Mouse (Mus musculus) left cerebral cortex, adult 11 months (tissue): Measurements from ENCODE around the gene Sf3b6.

Source experiments
- DNase-seq: peaks from one replicate; pipeline ENCODE4 v3.0.0; 2022; ENCODE audit warnings: low spot score

Sf3b6 gene

DNA sequence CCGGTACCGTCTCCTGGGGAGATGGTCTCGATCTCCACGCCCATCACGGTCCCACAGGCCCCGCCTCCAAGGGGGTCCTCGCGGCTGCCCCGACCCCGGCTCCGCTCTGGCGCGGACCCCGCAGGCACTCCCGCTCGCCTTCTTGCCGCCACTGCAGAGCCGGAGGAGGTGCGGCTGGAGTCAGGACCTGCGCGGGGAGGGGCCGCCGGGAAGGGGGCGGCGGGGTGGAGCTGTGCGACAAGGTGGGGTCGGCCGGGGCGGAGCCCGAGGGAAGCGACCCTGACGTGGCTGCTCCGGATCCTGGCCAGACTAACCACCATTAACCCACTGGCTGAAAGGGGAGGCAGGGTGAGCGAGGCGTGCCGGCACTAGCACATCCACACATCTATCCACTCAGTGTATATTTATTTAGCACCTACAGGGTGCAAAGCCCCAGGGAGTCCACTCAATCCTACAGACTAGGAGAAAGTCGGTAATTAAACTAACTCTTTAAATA, 24.1 kb downstream of the Sf3b6 start, which contains the start of gene Fkbp1b:
TSS of gene Fkbp1b (minus strand) at position 200 of the 496 bp plus-strand sequence.
- DNase-seq: no peak

GRCm38 (mm10) chr12:4842456-4842855, 25.1 kb downstream of the Sf3b6 start:
- DNase-seq: no peak

DNA sequence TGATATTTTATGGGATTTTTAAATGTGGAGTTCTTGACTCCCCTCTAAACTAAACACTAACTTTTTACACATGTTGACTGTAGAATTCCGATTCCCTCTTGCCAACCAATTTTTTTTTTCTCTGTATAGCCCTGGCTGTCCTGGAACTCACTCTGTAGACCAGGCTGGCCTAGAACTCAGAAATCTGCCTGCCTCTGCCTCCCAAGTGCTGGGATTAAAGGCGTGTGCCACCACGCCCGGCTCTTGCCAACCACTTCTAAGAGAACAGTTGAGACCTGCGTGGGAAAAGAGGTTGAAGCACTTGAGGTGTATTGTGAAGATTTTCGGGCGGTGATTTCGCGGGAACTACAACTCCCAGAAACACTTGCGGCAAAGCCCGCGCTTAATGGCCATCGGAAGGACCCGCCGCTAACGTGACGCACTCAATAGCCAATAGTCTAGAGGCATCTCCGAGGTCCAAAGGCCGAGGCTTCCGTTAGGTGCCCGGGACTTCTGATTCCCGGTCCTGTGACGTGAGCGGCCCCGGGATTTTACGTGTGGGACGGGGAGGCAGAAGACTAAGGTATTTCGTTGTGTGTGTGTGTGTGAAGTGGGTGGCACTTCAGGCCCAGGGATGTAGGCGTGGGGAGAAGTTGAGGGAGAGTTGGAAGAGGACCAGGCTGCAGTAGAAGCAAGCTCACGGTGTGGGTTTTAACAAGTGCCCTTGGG, 25.7 kb downstream of the Sf3b6 start, which contains the start of gene Wdcp:
TSS of gene Wdcp (plus strand) at position 414 of the 708 bp plus-strand sequence.
- DNase-seq: peak; percentile 87

DNA sequence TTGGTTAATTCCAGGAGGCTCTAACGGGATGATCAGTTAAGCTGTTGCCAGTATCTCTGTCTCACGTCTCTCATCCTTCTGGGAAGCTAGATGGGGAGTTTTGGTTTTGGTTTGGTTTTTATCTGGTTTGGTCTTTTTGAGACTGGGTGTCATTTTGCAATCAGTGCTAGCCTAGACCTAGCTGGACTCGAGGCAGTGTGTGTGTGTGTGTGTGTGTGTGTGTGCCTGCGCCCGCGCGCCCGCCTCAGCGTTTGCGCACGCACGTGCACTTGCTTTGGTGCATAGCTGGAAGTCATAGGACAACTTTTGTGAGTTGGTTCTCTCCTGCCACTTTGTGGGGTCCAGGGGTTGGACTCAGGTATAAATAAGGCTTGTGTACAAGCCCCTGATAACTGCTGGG, 26.4 kb downstream of the Sf3b6 start:
- no peak for DNase-seq

DNA sequence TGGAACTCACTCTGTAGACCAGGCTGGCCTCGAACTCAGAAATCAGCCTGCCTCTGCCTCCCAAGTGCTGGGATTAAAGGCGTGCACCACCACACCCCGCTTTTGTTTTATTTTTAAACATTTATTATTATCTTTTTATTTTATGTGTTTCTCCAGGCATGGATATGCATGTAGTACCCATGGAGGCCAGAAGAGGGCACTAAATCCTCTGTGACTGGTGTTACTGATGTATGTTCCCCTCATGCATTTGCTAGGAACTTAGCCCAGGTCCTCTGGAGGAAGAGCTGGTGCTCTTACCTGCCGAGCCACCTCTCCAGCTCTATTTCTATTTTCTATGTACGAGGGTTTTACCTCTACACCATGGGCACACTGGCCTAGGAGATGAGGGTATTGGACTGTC, 38.8 kb downstream of the Sf3b6 start:
- DNase-seq: no peak

DNA sequence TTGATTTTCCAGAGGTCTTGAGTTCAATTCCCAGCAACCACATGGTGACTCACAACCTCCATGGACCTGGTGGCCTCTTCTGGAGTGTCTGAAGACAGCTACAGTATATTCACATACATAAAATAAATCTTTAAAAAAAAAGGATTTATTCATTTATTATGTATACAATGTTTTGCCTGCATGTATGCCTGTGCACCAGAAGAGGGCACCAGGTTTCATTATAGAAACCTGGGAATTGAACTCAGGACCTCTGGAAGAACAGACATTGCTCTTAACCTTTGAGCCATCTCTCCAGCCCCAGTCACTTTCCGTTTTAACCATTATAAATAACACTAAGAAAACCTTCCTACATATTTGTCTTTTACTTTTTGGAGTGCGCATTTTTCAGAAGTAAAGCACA, 39.5 kb downstream of the Sf3b6 start:
- DNase-seq: no peak

- DNase-seq: no peak
These were observed 42.0 kb downstream of the Sf3b6 start for GRCm38 (mm10) chr12:4859241-4859914.

GRCm38 (mm10) chr12:4862672-4863071, 45.3 kb downstream of the Sf3b6 start:
- no peak for DNase-seq

- no peak for DNase-seq
These were observed 46.5 kb downstream of the Sf3b6 start for GRCm38 (mm10) chr12:4863654-4864337.

DNA sequence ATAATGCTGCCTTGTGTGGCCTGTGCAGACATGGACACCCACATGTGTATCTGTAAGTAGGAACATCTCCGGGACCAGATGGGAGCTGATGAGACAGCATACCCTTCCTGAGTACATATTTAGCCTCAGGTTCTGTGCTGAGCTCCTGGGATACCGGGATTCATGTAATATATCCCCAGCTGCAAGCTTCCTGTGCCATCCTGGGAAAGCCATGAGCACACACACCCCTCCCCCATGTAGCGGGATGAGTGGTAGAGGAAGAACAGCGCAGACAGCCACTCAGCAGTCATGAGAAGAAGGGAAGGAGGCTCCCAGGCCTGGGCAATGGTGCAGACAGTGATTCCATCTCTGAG, 47.0 kb downstream of the Sf3b6 start:
- no peak for DNase-seq

- no peak for DNase-seq
These were observed 51.6 kb downstream of the Sf3b6 start for GRCm38 (mm10) chr12:4868924-4869323.

DNA sequence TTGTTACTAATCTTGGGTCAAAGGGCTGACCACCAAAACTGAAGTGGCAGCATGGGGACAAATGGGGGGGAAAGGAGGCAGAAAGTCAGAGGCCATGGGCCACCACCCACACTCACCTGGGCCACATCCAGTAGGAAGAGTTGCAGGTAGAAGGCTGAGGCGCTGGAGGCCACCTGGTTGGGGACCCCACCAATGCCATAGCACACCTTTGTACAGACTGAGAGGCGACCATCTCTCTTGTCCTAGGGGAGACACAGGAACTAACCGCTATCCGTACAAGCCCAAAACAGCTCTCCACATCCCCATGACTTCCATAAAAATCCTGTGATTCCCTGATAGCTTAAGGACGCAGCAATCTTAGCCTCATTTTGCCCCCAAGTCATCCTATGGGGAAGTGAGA, 53.9 kb downstream of the Sf3b6 start:
- DNase-seq: no peak

GRCm38 (mm10) chr12:4872273-4872672, 54.9 kb downstream of the Sf3b6 start:
- DNase-seq: no peak

DNA sequence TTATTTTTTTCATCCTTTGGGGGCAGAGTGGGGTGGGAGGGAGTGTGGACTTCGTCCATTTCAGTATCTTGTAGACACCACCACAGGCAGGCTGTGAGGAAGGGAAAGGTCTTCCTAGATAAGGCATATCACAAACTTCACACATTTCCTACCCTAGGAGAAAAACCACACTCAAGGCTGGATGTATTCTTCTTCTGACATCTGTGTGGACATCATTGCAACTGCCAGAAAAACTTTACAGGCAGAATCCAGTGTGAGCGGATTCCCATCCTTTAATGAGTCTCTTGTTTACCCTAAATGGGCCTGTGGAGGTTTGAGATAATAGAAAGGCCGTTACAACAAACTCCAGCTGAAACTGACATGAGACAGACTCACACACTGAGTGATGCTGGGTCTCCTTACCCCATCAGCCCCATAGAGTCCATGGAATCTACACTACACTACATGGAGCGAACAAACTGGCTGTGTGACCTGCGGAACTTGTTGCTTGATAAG, 55.7 kb downstream of the Sf3b6 start:
- DNase-seq: no peak

GRCm38 (mm10) chr12:4873531-4873930, 56.2 kb downstream of the Sf3b6 start:
- no peak for DNase-seq

DNA sequence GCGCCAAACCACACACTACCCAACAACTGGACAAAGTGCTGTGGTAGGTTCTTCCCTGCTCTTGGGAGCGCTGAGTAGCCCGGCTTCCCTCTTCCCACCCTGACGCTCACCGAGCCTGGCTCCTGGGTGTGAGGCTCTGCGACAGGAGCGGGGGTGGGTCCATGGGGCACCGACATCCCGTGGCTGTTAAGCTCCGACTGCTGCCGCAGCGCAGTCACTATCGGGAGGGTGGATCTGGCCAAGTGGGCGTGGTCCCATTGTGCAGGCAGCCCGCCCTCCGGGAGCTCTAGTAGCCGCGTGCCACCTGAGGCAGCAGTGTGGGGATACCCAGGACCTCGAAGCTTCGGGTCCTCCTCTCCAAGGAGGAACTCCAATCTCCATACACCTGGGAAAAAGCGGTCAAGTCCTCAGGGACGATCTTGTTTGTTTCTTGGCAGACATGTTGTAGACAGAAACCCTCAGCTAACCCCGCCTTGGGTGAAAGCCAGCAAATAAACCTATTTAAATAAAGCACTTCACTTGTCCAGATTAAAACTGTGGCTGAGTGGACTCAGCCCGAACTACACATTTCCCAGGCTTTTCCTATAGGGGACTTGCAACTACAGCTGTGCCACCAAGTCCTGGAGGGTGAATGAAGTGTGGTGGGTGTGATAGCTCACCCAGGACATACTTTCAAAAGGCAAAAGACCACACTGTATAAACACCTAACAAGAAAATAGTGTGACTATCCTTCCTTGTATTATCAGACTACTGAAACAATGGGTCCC, 57.0 kb downstream of the Sf3b6 start, which contains the start of gene Mfsd2b:
TSS of gene Mfsd2b (minus strand) at position 199 of the 767 bp plus-strand sequence.
- DNase-seq: peak; percentile 11

GRCm38 (mm10) chr12:4875623-4876022, 58.3 kb downstream of the Sf3b6 start:
- DNase-seq: no peak
